Mouse (Mus musculus): ENCODE data around the gene Sfpq. TPM values are rescaled to one million over a fixed set of nuclear protein-coding genes. Genes with fewer than 3 reads are reported as not detected.
"Not testable (repeated sequence)": the region's sequence is repeated elsewhere in the genome, so short reads cannot be mapped to it uniquely, and the experiment has no call there.

Gene Sfpq
- 155 and 163 TPM in 2 replicates for polyA plus RNA-seq (2014; fragmentation: Nextera tagmentation; extraction: Ambion mirVana)

GRCm38 (mm10) chr4:127021151-127021945 is at the start of gene Sfpq:
Gene Sfpq, plus strand, starts transcription at chr4:127021324.
- Histone ChIP-seq H3K9ac (ENCODE audit: low read length) (peak within 1 kb of the TSS; percentile 100), H3K4me1 (ENCODE audit: control insufficient read depth, insufficient read depth, low read length) (peaks cover 13% of the 10 kb centered on the region), H3K36me3 (ENCODE audit: control insufficient read depth, insufficient read depth, low read length) (peaks cover 3% of the 10 kb centered on the region; the same call in 1 of the 2 replicates), H3K9me3 (ENCODE audit: control insufficient read depth, low read length) (no peaks in the 10 kb centered on the region), H3K4me2 (ENCODE audit: low read depth) (peak within 1 kb of the TSS; percentile 84), H3K27ac (ENCODE audit: low read depth, low read length) (peak within 1 kb of the TSS; percentile 97), H3K4me3 (ENCODE audit: low read depth, low read length) (peak within 1 kb of the TSS; percentile 100), H3K27me3 (ENCODE audit: control insufficient read depth, insufficient read depth, low read length) (no peaks in the 10 kb centered on the region)
- 0% methylated on average over 47 of the region's 87 CpGs for WGBS
- ATAC-seq (ENCODE audit: insufficient read depth, low FRiP score, low TSS enrichment) (peak; percentile 95), DNase-seq (ENCODE audit: low spot score) (peak; percentile 98)

DNA sequence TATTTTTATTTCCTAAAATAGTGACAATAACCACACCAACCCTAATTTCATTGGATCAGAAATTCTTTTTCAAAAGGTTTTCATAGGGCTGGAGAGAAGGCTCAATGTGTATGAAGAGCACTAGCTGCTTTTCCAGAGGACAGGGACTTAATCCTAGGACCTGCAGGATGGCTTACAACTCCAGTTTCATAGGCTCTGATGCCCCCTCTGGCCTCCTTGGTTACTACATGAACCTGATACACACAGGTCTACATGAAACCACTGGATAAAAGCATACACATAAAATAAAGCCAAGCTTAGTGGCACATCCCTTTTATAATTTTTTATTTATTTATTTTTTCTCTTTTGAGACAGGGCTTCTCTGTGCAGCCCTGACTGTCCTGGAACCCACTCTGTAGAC is 43.7 kb upstream of the Sfpq start:
- no peaks in the 10 kb centered on the region for H3K9me3 ChIP-seq (ENCODE audit: control insufficient read depth, low read length)
- H3K4me3 ChIP-seq (ENCODE audit: low read depth, low read length) = no peak overlapping the region
- DNase-seq (ENCODE audit: low spot score) (peak; percentile 37), ATAC-seq (ENCODE audit: insufficient read depth, low FRiP score, low TSS enrichment) (no peak)
- H3K27ac ChIP-seq (ENCODE audit: low read depth, low read length) = no peak overlapping the region
- no peak overlapping the region for H3K9ac ChIP-seq (ENCODE audit: low read length)
- no peaks in the 10 kb centered on the region for H3K27me3 ChIP-seq (ENCODE audit: control insufficient read depth, insufficient read depth, low read length)
- H3K4me2 ChIP-seq (ENCODE audit: low read depth) = no peak overlapping the region
- H3K36me3 ChIP-seq (ENCODE audit: control insufficient read depth, insufficient read depth, low read length) = no peaks in the 10 kb centered on the region
- H3K4me1 ChIP-seq (ENCODE audit: control insufficient read depth, insufficient read depth, low read length) = no peaks in the 10 kb centered on the region

- Histone ChIP-seq H3K27ac (ENCODE audit: low read depth, low read length) (no peak overlapping the region), H3K4me2 (ENCODE audit: low read depth) (no peak overlapping the region), H3K4me3 (ENCODE audit: low read depth, low read length) (no peak overlapping the region), H3K27me3 (ENCODE audit: control insufficient read depth, insufficient read depth, low read length) (no peaks in the 10 kb centered on the region), H3K36me3 (ENCODE audit: control insufficient read depth, insufficient read depth, low read length) (no peaks in the 10 kb centered on the region), H3K9ac (ENCODE audit: low read length) (no peak overlapping the region), H3K9me3 (ENCODE audit: control insufficient read depth, low read length) (no peaks in the 10 kb centered on the region), H3K4me1 (ENCODE audit: control insufficient read depth, insufficient read depth, low read length) (no peaks in the 10 kb centered on the region)
- WGBS = 90% methylated on average over 3 of the region's 3 CpGs
- ATAC-seq (ENCODE audit: insufficient read depth, low FRiP score, low TSS enrichment) = no peak
- no peak for DNase-seq (ENCODE audit: low spot score)
These were observed 42.4 kb upstream of the Sfpq start for GRCm38 (mm10) chr4:126978706-126979105.

- no peak overlapping the region for H3K4me3 ChIP-seq (ENCODE audit: low read depth, low read length)
- no peak overlapping the region for H3K9ac ChIP-seq (ENCODE audit: low read length)
- H3K4me1 ChIP-seq (ENCODE audit: control insufficient read depth, insufficient read depth, low read length) = no peaks in the 10 kb centered on the region
- no peak overlapping the region for H3K4me2 ChIP-seq (ENCODE audit: low read depth)
- no peaks in the 10 kb centered on the region for H3K36me3 ChIP-seq (ENCODE audit: control insufficient read depth, insufficient read depth, low read length)
- H3K9me3 ChIP-seq (ENCODE audit: control insufficient read depth, low read length) = no peaks in the 10 kb centered on the region
- 82% methylated on average over 3 of the region's 3 CpGs for WGBS
- ATAC-seq (ENCODE audit: insufficient read depth, low FRiP score, low TSS enrichment) (no peak), DNase-seq (ENCODE audit: low spot score) (no peak)
- no peak overlapping the region for H3K27ac ChIP-seq (ENCODE audit: low read depth, low read length)
- no peaks in the 10 kb centered on the region for H3K27me3 ChIP-seq (ENCODE audit: control insufficient read depth, insufficient read depth, low read length)
These were observed 37.8 kb upstream of the Sfpq start for GRCm38 (mm10) chr4:126983321-126983720.

DNA sequence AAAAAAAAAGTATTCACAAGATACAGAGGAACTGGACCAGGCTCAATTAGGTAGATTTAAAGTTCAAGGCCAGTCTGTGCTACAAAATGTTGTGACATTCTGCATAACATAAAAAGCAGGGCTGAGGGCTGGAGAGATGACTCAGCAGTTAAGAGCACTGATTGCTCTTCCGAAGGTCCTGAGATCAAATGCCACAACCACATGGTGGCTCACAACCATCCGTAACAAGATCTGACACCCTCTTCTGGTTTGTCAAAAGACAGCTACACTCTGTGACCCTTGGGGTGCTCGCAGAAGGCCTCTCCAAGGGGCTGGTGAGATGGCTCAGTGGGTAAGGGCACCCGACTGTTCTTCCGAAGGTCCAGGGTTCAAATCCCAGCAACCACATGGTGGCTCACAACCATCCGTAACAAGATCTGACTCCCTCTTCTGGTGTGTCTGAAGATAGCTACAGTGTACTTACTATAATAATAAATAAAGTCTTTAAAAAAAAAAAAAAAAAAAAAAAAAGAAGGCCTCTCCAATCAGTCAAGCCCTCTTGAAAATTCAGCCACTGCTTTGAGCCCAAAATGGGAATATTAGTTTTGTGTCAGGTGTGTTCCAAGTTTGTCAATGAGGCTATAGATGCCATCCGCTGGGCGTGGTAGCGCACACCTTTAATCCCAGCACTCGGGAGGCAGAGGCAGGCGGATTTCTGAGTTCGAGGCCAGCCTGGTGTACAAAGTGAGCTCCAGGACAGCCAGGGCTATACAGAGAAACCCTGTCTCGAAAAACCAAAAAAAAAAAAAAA is 37.2 kb upstream of the Sfpq start:
- not testable (repeated sequence) for H3K4me1 ChIP-seq (ENCODE audit: control insufficient read depth, insufficient read depth, low read length); H3K27ac ChIP-seq (ENCODE audit: low read depth, low read length); DNase-seq (ENCODE audit: low spot score); H3K9ac ChIP-seq (ENCODE audit: low read length); H3K4me2 ChIP-seq (ENCODE audit: low read depth); H3K9me3 ChIP-seq (ENCODE audit: control insufficient read depth, low read length); ATAC-seq (ENCODE audit: insufficient read depth, low FRiP score, low TSS enrichment); H3K36me3 ChIP-seq (ENCODE audit: control insufficient read depth, insufficient read depth, low read length); H3K27me3 ChIP-seq (ENCODE audit: control insufficient read depth, insufficient read depth, low read length); H3K4me3 ChIP-seq (ENCODE audit: low read depth, low read length)
- WGBS = 86% methylated on average over 12 of the region's 13 CpGs

- H3K9me3 ChIP-seq (ENCODE audit: control insufficient read depth, low read length) = no peaks in the 10 kb centered on the region
- DNase-seq (ENCODE audit: low spot score) = no peak
- whole genome bisulfite sequencing = 84% methylated on average over 5 of the region's 5 CpGs
These were observed 34.4 kb upstream of the Sfpq start for GRCm38 (mm10) chr4:126986768-126987167.

DNA sequence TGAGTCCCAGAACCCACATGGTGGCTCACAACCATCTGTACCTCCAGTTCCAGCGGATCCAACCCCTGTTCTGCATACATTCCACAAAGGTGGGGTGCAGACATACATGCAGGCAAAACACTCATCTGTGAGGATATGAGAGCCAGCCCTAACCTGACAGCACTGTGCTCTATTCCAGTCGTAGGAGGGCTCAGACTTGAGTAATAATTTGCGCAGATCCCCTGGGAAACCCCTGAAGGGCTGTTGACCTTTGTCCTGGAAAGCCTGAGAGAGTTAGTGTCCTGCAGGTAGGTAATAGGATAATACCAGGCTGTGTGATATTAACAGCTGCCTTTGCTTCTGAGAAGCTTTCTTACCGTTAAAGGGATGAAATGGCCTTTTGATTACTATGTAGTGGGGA is 32.6 kb upstream of the Sfpq start:
- Histone ChIP-seq H3K9ac (ENCODE audit: low read length) (no peak overlapping the region), H3K27ac (ENCODE audit: low read depth, low read length) (no peak overlapping the region), H3K27me3 (ENCODE audit: control insufficient read depth, insufficient read depth, low read length) (no peaks in the 10 kb centered on the region), H3K36me3 (ENCODE audit: control insufficient read depth, insufficient read depth, low read length) (no peaks in the 10 kb centered on the region), H3K4me3 (ENCODE audit: low read depth, low read length) (no peak overlapping the region), H3K4me1 (ENCODE audit: control insufficient read depth, insufficient read depth, low read length) (no peaks in the 10 kb centered on the region), H3K9me3 (ENCODE audit: control insufficient read depth, low read length) (no peaks in the 10 kb centered on the region), H3K4me2 (ENCODE audit: low read depth) (no peak overlapping the region)
- 73% methylated on average over 4 of the region's 4 CpGs for WGBS
- no peak for DNase-seq (ENCODE audit: low spot score)
- ATAC-seq (ENCODE audit: insufficient read depth, low FRiP score, low TSS enrichment) = no peak

More at GRCm38 (mm10) chr4:126986768-126987167, 34.4 kb upstream of the Sfpq start:
- Histone ChIP-seq H3K4me3 (ENCODE audit: low read depth, low read length) (no peak overlapping the region), H3K9ac (ENCODE audit: low read length) (no peak overlapping the region), H3K27me3 (ENCODE audit: control insufficient read depth, insufficient read depth, low read length) (no peaks in the 10 kb centered on the region), H3K4me2 (ENCODE audit: low read depth) (no peak overlapping the region), H3K36me3 (ENCODE audit: control insufficient read depth, insufficient read depth, low read length) (no peaks in the 10 kb centered on the region), H3K4me1 (ENCODE audit: control insufficient read depth, insufficient read depth, low read length) (no peaks in the 10 kb centered on the region), H3K27ac (ENCODE audit: low read depth, low read length) (no peak overlapping the region)
- no peak for ATAC-seq (ENCODE audit: insufficient read depth, low FRiP score, low TSS enrichment)

DNA sequence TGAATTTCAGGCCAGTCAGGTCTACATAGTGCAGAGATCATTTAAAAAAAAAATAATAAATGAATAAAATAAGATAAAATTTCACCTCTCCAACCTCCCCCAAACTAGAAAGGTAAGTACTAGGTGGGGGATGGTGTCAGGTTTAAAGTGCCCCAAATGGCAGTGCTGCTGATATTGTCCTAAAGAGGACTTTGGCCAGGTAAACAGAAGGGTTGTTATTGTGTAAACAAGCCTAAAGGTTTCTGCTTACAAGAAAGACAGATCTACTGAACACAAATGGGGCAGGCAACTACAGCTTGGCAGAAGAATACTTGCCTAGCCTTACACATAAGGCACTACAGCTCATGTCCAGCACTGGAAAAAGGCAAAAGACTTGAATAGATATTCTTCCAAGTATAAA is 30.6 kb upstream of the Sfpq start:
- H3K36me3 ChIP-seq (ENCODE audit: control insufficient read depth, insufficient read depth, low read length) = no peaks in the 10 kb centered on the region
- no peak for DNase-seq (ENCODE audit: low spot score)
- ATAC-seq (ENCODE audit: insufficient read depth, low FRiP score, low TSS enrichment) = no peak

GRCm38 (mm10) chr4:126992356-126992755 is 28.8 kb upstream of the Sfpq start:
- ATAC-seq (ENCODE audit: insufficient read depth, low FRiP score, low TSS enrichment) = no peak
- no peak overlapping the region for H3K9ac ChIP-seq (ENCODE audit: low read length)
- no peaks in the 10 kb centered on the region for H3K27me3 ChIP-seq (ENCODE audit: control insufficient read depth, insufficient read depth, low read length)
- no peaks in the 10 kb centered on the region for H3K4me1 ChIP-seq (ENCODE audit: control insufficient read depth, insufficient read depth, low read length)
- 67% methylated on average over 5 of the region's 5 CpGs for WGBS
- no peak overlapping the region for H3K4me3 ChIP-seq (ENCODE audit: low read depth, low read length)
- H3K4me2 ChIP-seq (ENCODE audit: low read depth) = no peak overlapping the region
- DNase-seq (ENCODE audit: low spot score) = no peak
- no peaks in the 10 kb centered on the region for H3K36me3 ChIP-seq (ENCODE audit: control insufficient read depth, insufficient read depth, low read length)
- H3K9me3 ChIP-seq (ENCODE audit: control insufficient read depth, low read length) = no peaks in the 10 kb centered on the region
- no peak overlapping the region for H3K27ac ChIP-seq (ENCODE audit: low read depth, low read length)

More for the DNA sequence above, 30.6 kb upstream of the Sfpq start:
- Histone ChIP-seq H3K4me2 (ENCODE audit: low read depth) (no peak overlapping the region), H3K4me1 (ENCODE audit: control insufficient read depth, insufficient read depth, low read length) (no peaks in the 10 kb centered on the region), H3K9me3 (ENCODE audit: control insufficient read depth, low read length) (no peaks in the 10 kb centered on the region), H3K4me3 (ENCODE audit: low read depth, low read length) (no peak overlapping the region), H3K27me3 (ENCODE audit: control insufficient read depth, insufficient read depth, low read length) (no peaks in the 10 kb centered on the region), H3K27ac (ENCODE audit: low read depth, low read length) (no peak overlapping the region), H3K9ac (ENCODE audit: low read length) (no peak overlapping the region)

All from neural tube, embryonic 11.5 days (tissue).